Mouse (Mus musculus) thymus, adult 2 months (tissue): ENCODE results near the gene Gcnt7.

Source experiments
- CTCF ChIP-seq: fragments of 200-500 bp; IDR thresholded peaks from 2 replicates; pipeline ENCODE4 v1.5.1; 2012; ENCODE audit warnings: mild to moderate bottlenecking, control low read depth, low read length, moderate library complexity, borderline replicate concordance; ENCODE audit not compliant: control insufficient read depth, poor library complexity, insufficient read depth; ENCODE audit errors: extremely low read depth
- POLR2A ChIP-seq: fragments of 200-500 bp; IDR thresholded peaks from 2 replicates; pipeline ENCODE4 v1.6.1; 2012; ENCODE audit warnings: mild to moderate bottlenecking, low read length, control low read depth, moderate library complexity; ENCODE audit not compliant: control insufficient read depth, poor library complexity, insufficient read depth; ENCODE audit errors: extremely low read depth

- TF ChIP-seq POLR2A (no peak), CTCF (no peak)
These were observed 42.2 kb downstream of the Gcnt7 start for GRCm38 (mm10) chr2:172416218-172416617.
